Mouse (Mus musculus) CH12.LX (cell line): ENCODE results near the gene Osbp2.

Experiments used
- CHD1 ChIP-seq: IDR thresholded peaks from 2 replicates; pipeline ENCODE4 v1.6.1; 2012; ENCODE audit warnings: low read depth, low read length, improper control_type of control experiment, inconsistent platforms
- CHD2 ChIP-seq: IDR thresholded peaks from 2 replicates; pipeline ENCODE4 v1.6.1; 2011; ENCODE audit warnings: low read length, improper control_type of control experiment
- CTCF ChIP-seq, 2 experiments: IDR thresholded peaks in 1 of 2; conservative IDR thresholded peaks in 1 of 2; 2 replicates each; pipeline ENCODE4 v1.5.1; 2011 to 2012; ENCODE audit warnings: low read depth in 2 of 2, low read length in 2 of 2, improper control_type of control experiment in 1 of 2, inconsistent platforms in 1 of 2, mild to moderate bottlenecking in 1 of 2, moderate library complexity in 1 of 2
- ELF1 ChIP-seq: IDR thresholded peaks from 2 replicates; pipeline ENCODE4 v1.6.1; 2014; ENCODE audit warnings: low read depth, mild to moderate bottlenecking, inconsistent platforms, low read length, improper control_type of control experiment
- KAT2A ChIP-seq: IDR thresholded peaks from 2 replicates; pipeline ENCODE4 v1.6.1; 2012; ENCODE audit warnings: low read length, improper control_type of control experiment, inconsistent platforms; ENCODE audit not compliant: insufficient replicate concordance
- MAX ChIP-seq: IDR thresholded peaks from 2 replicates; pipeline ENCODE4 v1.6.1; 2011; ENCODE audit warnings: low read length, improper control_type of control experiment
- MEF2A ChIP-seq: IDR thresholded peaks from 2 replicates; pipeline ENCODE4 v1.6.1; 2014; ENCODE audit warnings: low read depth, mild to moderate bottlenecking, inconsistent platforms, low read length, improper control_type of control experiment, borderline replicate concordance
- MXI1 ChIP-seq: IDR thresholded peaks from 2 replicates; pipeline ENCODE4 v1.6.1; 2011; ENCODE audit warnings: mild to moderate bottlenecking, low read depth, low read length, improper control_type of control experiment
- POLR2A ChIP-seq: IDR thresholded peaks from 2 replicates; pipeline ENCODE4 v1.6.1; 2011; ENCODE audit warnings: low read depth, mild to moderate bottlenecking, improper control_type of control experiment, low read length
- POLR2AphosphoS2 ChIP-seq: IDR thresholded peaks from 2 replicates; pipeline ENCODE4 v1.6.1; 2011; ENCODE audit warnings: low read depth, low read length, improper control_type of control experiment
- USF1 ChIP-seq: IDR thresholded peaks from 2 replicates; pipeline ENCODE4 v1.6.1; 2014; ENCODE audit warnings: low read depth, mild to moderate bottlenecking, inconsistent platforms, low read length, improper control_type of control experiment
- ZC3H11A ChIP-seq: IDR thresholded peaks from 2 replicates; pipeline ENCODE4 v1.6.1; 2012; ENCODE audit warnings: low read depth, mild to moderate bottlenecking, inconsistent platforms, low read length, improper control_type of control experiment
- ZKSCAN1 ChIP-seq: IDR thresholded peaks from 2 replicates; pipeline ENCODE4 v1.6.1; 2012; ENCODE audit warnings: low read depth, inconsistent platforms, low read length, improper control_type of control experiment, borderline replicate concordance
- ZMIZ1 ChIP-seq: IDR thresholded peaks from 2 replicates; pipeline ENCODE4 v1.6.1; 2012; ENCODE audit warnings: low read depth, mild to moderate bottlenecking, inconsistent platforms, low read length, improper control_type of control experiment

DNA sequence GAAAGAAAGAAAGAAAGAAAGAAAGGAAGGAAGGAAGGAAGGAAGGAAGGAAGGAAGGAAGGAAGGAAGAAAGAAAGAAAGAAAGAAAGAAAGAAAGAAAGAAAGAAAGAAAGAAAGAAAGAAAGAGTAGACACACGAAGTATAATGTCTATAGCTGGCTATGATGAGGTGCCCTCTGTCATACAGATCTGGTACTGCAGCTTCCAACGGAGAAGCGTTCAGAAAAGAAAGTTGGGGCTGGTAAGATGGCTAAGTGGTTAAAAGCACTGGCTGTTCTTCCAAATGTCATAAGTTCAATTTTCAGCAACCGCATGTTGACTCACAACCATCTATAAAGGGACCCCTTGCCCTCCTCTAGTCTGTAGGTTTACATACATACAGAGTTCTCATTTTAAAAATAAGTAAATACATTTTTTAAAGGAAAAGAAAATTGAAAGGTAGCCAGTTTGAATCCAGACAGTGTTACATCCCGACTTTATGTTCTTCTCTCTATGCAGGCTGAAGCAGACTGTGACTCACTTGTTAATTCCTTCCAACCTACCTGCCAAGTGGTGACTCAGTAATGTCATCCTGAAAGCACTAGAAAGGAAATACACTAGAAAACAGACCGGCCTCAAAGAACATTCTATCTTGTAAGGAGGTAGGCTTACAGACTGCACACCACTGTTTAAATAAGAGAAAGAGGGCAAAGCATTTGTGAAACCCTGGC lies 31.4 kb downstream of the Osbp2 start:
- TF ChIP-seq POLR2A (no peak), MEF2A (no peak), ZC3H11A (no peak), CTCF (conservative IDR thresholded peaks at IDR 0.05 in 1 of 2, IDR thresholded peaks at IDR 0.05 in 1 of 2; ENCODE audit: low read depth in 2 of 2, low read length in 2 of 2) (peak; percentile 70 to 72), CHD1 (no peak), MXI1 (no peak), ZMIZ1 (no peak), MAX (no peak), CHD2 (no peak), USF1 (no peak), ZKSCAN1 (no peak), POLR2AphosphoS2 (no peak), ELF1 (no peak), KAT2A (no peak)
